Mouse (Mus musculus): Measurements from ENCODE around the gene Slc16a5. TPM values are rescaled to one million over a fixed set of nuclear protein-coding genes. Genes with fewer than 3 reads are reported as not detected.

Gene Slc16a5
- polyA plus RNA-seq, 1 experiment from 2014 or later: 0.09 TPM

DNA sequence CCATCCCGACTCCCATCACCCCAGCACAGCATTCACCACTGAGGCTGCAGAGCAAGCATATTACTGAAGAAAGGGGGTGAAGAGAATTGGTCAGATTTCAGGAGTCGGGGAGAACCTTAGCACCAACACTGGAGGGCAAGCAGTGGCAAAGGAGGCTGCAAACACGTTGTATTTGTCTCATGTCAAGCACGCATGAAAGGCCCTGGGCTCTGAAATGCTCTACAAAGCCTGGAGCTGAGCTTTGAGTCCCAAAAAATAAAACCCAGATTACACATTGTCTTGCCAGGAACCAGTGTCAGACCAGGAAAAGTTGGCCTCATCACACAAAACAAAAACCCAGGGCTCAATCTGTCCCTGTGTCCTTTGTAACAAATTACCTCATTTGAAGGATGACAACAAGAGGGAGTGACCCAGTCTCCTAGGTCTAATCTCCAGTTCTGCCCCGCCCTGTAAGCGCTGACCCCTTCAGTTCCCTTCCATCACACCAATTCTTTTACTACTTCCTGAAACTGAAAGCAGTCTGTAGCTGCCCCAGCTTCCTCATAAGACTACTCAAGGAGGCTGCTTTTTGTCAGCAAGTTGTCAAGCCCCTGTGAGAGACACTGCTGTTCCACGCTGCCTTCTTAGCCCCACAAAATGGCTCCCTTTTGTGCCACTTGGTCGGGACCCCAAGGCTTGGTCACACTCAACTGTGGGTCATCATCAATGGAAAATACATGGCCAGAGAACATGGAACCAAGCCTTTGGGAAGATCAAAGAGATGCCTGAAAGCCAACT lies 50.3 kb downstream of the Slc16a5 start:
- Histone ChIP-seq H3K4me3 (peak overlapping the region; percentile 86), H3K27ac (peak overlapping the region; percentile 92), H3K27me3 (replicated peaks) (no peaks in the 10 kb centered on the region), H3K9ac (peak overlapping the region; percentile 98), H3K4me2 (peak overlapping the region; percentile 69), H3K9me3 (no peaks in the 10 kb centered on the region), H3K4me1 (peaks cover 40% of the 10 kb centered on the region), H3K36me3 (replicated peaks) (no peaks in the 10 kb centered on the region)
- ATAC-seq (replicated peaks): no peak
- WGBS: 9% methylated on average over 8 of the region's 8 CpGs

DNA sequence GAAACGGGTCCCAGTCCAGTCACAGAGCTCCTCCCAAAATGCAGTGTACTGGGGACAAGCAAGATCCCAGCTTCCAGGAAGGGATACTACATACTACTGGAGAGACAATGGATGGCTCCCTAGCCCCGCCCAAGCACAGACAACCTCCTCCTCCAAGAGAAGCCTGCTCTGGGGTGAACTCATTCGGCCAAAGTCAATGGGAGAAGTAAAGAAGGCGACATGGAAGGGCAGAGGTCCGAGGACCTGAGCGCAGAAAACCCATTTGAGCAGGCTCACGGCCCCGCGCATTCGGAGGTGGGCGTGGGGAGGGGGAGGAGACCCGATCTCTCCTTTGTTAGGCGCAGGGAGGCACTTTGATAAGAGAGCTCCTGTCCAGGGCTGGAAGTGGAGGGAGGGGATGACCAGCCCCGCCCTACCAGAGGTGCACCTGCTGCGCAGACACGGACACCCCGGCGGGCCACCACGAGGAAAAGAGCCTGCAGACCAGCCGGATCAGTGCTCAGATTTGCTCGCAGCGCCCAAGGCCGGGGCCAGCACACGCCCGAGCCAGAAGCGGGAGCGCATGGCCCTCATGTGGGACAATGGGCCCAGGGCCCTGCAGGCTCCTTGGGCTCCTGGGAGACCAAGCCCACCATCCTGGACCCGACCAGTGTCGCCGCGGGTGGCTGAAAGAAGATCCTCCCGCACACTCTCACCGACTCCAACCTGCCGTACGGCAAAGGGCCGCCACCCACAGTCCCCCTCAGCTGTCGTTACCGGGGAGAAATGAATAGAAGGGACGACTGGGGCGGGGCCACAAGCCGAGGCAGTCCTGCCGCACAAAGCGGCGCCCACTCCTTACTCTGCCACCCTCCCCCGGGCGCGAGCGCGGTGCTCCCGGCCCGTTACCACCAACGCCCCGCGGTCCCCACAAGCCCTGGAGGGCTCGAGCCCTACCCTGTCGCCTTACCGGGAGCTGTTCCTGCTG lies 51.3 kb downstream of the Slc16a5 start:
- Histone ChIP-seq H3K9ac (peak overlapping the region; percentile 98), H3K9me3 (no peaks in the 10 kb centered on the region), H3K36me3 (replicated peaks) (no peaks in the 10 kb centered on the region), H3K27ac (peak overlapping the region; percentile 92), H3K4me1 (peaks cover 30% of the 10 kb centered on the region), H3K4me2 (peak overlapping the region; percentile 69), H3K27me3 (replicated peaks) (no peaks in the 10 kb centered on the region), H3K4me3 (peak overlapping the region; percentile 86)
- WGBS: under 1% methylated on average over 57 of the region's 57 CpGs
- ATAC-seq (replicated peaks): peak; percentile 69

DNA sequence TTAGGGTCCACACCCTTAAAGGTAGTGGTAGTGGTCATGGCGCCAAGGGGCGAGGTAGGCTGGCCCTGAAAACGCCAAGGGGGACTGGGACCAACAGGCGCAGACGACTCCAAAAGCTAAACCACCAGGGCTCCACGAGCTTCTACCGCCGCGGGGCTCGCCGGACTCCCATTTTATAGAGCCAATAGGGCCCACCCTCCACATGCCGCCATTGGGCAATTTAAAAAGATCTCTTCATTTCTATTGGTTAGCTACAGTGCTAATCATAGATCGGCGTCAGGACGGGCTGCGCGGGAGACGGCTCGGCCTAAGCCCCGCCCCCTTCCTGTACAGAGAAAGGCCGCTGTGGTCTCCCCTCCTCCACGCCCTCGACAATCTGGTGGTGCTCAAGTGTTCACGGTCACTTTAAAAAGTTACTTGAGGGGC lies 52.0 kb downstream of the Slc16a5 start, which contains the start of gene Jpt1:
Jpt1 (minus strand) TSS at position 150 of the 426 bp plus-strand sequence.
- Histone ChIP-seq H3K4me2 (peak within 1 kb of the TSS; percentile 69), H3K4me3 (peak within 1 kb of the TSS; percentile 86), H3K4me1 (peaks cover 25% of the 10 kb centered on the region), H3K9ac (peak within 1 kb of the TSS; percentile 98), H3K27me3 (replicated peaks) (no peaks in the 10 kb centered on the region), H3K36me3 (replicated peaks) (no peaks in the 10 kb centered on the region), H3K9me3 (no peaks in the 10 kb centered on the region), H3K27ac (peak within 1 kb of the TSS; percentile 92)
- peak; percentile 97 for ATAC-seq (replicated peaks)
- under 1% methylated on average over 24 of the region's 24 CpGs for WGBS

DNA sequence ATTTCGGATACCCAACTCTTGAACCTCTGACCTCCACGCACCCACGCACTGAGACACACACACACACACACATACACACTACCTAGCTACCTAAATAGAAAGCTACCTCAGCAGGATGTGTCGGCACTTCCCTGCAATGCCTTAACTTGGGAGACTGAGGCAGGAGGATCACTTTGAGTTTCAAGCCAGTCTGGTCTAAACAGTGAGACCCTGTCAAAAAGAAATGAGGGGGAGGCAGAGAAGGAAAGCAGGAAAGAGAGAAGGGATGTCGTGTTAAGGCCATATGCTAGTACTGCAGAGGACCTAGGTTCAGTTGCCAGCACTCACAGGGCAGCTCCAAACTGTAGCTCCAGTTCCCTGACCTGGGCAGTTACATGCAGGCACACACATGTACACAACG lies 52.7 kb downstream of the Slc16a5 start:
- H3K9ac ChIP-seq: no peak overlapping the region
- H3K4me2 ChIP-seq: no peak overlapping the region
- no peak overlapping the region for H3K27ac ChIP-seq
- H3K4me3 ChIP-seq: no peak overlapping the region
- H3K27me3 ChIP-seq (replicated peaks): no peaks in the 10 kb centered on the region
- ATAC-seq (replicated peaks): no peak
- H3K9me3 ChIP-seq: no peaks in the 10 kb centered on the region
- 79% methylated on average over 6 of the region's 6 CpGs for WGBS
- H3K36me3 ChIP-seq (replicated peaks): no peaks in the 10 kb centered on the region
- peaks cover 21% of the 10 kb centered on the region for H3K4me1 ChIP-seq

DNA sequence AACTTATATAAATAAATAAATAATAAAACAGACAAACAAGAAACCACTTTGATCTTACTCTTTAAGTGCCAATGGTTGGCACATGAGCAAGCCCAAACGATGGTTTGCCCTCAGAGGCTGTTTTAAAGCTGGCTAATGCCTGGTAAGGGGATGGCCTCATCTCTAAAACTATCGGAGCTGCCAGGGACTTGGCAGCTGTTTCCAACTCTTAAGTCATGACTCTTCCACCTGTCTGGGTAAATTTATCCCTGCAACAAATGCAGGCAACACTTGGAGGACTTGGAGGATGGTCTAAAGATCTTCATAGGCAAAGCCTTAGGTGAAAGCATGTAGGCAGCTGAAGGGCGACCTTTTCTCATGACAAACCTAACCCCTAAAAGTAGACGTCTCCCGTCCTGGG lies 54.7 kb downstream of the Slc16a5 start:
- WGBS: 85% methylated on average over 5 of the region's 5 CpGs
- ATAC-seq (replicated peaks): no peak
- H3K4me2 ChIP-seq: no peak overlapping the region

DNA sequence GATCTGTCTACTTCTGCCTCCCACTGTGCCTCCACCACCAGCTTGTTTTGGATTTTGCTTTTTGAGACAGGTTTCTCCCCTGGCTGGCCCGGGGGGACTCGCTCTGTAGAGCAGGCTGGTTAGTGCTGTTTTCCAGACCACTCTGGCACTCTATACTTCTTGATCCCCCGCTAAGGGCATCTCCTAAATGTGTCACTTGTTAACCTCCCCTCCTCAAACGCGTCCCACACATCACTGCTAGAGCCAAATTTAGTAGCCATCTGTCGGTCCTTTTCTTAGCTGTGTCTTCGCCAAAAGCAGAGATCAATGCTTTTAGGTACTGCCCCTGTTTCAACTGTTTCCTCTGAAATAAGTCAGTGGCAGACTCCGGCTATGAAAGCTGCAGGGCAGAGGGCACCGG lies 56.4 kb downstream of the Slc16a5 start:
- Histone ChIP-seq H3K4me3 (no peak overlapping the region), H3K27ac (no peak overlapping the region), H3K27me3 (replicated peaks) (no peaks in the 10 kb centered on the region), H3K9ac (no peak overlapping the region), H3K36me3 (replicated peaks) (peaks cover 10% of the 10 kb centered on the region; the same call in 1 of the 2 replicates), H3K9me3 (no peaks in the 10 kb centered on the region), H3K4me1 (no peaks in the 10 kb centered on the region), H3K4me2 (no peak overlapping the region)
- ATAC-seq (replicated peaks): no peak
- WGBS: 76% methylated on average over 9 of the region's 9 CpGs

More for the DNA sequence above, 54.7 kb downstream of the Slc16a5 start:
- Histone ChIP-seq H3K4me1 (peaks cover 1% of the 10 kb centered on the region), H3K4me3 (no peak overlapping the region), H3K27me3 (replicated peaks) (no peaks in the 10 kb centered on the region), H3K27ac (no peak overlapping the region), H3K36me3 (replicated peaks) (peaks cover 3% of the 10 kb centered on the region; the same call in 1 of the 2 replicates), H3K9ac (no peak overlapping the region), H3K9me3 (no peaks in the 10 kb centered on the region)

DNA sequence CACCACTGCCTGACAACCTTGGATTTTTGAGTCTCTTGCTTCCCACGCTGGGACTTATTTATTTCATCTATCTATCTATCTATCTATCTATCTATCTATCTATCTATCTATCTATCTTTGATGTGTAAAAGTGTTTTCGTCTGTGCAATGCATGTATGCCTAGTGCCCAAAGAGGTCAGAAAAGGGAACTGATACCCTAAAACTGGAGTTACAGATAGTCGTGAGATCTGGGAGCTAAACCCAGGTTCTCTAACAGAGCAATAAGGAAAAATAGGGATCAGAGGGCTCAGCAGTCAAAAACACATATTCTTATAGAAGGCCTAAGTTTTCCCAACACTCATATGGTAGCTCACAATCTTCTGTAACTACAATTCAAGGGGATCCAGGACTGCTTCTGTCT lies 57.3 kb downstream of the Slc16a5 start:
- H3K36me3 ChIP-seq (replicated peaks): peaks cover 10% of the 10 kb centered on the region; the same call in 1 of the 2 replicates
- H3K4me1 ChIP-seq: no peaks in the 10 kb centered on the region
- 92% methylated on average over 3 of the region's 3 CpGs for WGBS
- no peak overlapping the region for H3K4me2 ChIP-seq
- H3K27me3 ChIP-seq (replicated peaks): no peaks in the 10 kb centered on the region
- no peaks in the 10 kb centered on the region for H3K9me3 ChIP-seq
- no peak overlapping the region for H3K27ac ChIP-seq
- no peak overlapping the region for H3K9ac ChIP-seq
- no peak for ATAC-seq (replicated peaks)
- no peak overlapping the region for H3K4me3 ChIP-seq

DNA sequence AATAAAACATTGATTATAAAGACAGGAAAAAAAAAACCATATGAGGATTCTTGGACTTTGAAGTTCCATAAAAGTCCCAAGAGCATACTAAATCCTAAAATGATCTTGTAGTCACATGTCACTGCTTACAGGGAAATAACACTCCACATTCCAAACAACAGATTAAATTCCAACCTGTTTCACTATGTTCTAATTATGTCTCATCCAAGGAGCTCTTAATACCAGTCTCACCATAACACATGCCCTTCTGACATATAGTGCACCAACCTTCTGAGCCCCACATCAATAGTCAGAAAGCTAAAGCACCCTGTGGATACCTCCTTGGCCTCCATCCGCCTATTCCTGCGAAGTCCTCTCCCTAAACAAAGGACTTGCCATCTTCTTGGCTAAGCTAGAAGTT lies 57.9 kb downstream of the Slc16a5 start:
- 57% methylated on average over 2 of the region's 2 CpGs for WGBS
- Histone ChIP-seq H3K27ac (no peak overlapping the region), H3K36me3 (replicated peaks) (peaks cover 14% of the 10 kb centered on the region; the same call in 1 of the 2 replicates), H3K9ac (no peak overlapping the region), H3K27me3 (replicated peaks) (no peaks in the 10 kb centered on the region), H3K4me3 (no peak overlapping the region), H3K9me3 (no peaks in the 10 kb centered on the region), H3K4me1 (no peaks in the 10 kb centered on the region), H3K4me2 (no peak overlapping the region)
- ATAC-seq (replicated peaks): no peak

DNA sequence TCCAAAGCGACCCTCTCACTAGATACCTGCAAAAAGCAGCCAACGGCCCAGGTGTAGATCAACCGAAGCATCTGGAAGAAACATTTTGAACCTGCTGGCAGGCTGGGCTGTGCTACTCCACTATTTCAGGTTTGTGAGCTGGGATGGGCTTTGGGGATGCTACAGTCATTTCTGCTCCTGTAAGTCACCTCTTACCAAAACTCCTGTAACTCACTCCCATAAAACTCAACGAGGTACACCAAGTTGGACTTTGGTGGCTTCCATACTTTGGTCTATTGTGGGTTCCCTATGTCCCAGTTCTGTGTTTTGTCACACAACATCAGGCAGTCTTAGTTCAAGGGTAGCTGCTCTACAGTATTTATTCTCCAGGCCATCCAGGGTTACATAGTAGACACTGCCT lies 58.8 kb downstream of the Slc16a5 start:
- Histone ChIP-seq H3K4me3 (no peak overlapping the region), H3K4me2 (no peak overlapping the region), H3K4me1 (no peaks in the 10 kb centered on the region), H3K9ac (no peak overlapping the region), H3K27me3 (replicated peaks) (no peaks in the 10 kb centered on the region), H3K9me3 (no peaks in the 10 kb centered on the region), H3K36me3 (replicated peaks) (peaks cover 21% of the 10 kb centered on the region; the same call in 1 of the 2 replicates), H3K27ac (no peak overlapping the region)
- WGBS: 91% methylated on average over 4 of the region's 4 CpGs
- no peak for ATAC-seq (replicated peaks)

DNA sequence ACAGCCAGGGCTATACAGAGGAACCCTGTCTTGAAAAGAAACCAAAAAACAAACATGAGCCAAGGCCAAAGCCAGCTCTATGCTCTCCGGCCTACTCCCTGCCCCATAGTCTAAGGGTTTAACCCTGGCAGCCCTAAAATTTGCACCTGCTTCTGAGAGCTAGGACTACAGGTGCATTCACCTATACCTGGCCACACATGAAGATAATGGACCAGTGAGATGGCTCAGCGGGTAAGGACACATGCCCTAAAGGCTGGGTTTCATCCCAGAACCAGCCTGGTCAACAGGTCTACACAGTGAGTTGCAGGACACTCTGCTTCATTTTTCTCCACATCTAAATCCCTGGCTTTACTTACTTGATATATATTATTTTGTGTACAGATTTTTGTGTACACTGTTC lies 60.0 kb downstream of the Slc16a5 start:
- 92% methylated on average over 2 of the region's 2 CpGs for WGBS
- H3K36me3 ChIP-seq (replicated peaks): peaks cover 29% of the 10 kb centered on the region; the same call in 1 of the 2 replicates
- no peak overlapping the region for H3K27ac ChIP-seq
- no peak for ATAC-seq (replicated peaks)
- no peak overlapping the region for H3K4me3 ChIP-seq
- no peak overlapping the region for H3K4me2 ChIP-seq
- no peaks in the 10 kb centered on the region for H3K9me3 ChIP-seq
- H3K4me1 ChIP-seq: no peaks in the 10 kb centered on the region
- H3K27me3 ChIP-seq (replicated peaks): no peaks in the 10 kb centered on the region
- no peak overlapping the region for H3K9ac ChIP-seq

DNA sequence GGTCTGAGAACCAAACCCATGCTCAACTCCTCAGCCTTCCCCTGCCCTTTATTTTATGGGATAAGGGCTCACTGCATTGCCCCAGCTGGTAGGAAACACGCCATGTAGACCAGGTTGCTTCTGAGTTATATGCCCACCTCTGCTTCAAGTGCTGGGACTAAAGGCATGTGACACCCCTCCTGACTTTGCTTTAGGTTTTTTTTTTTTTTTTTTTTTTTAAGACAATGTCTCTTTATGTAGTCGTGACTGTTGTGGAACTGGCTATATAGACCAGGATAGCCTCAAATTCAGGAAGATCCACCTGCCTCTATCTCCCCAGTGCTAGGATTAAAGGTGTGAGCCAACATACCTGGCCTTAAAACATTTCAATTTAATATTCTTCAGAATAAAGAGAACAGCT lies 60.4 kb downstream of the Slc16a5 start:
- ATAC-seq (replicated peaks): no peak
- H3K4me1 ChIP-seq: no peaks in the 10 kb centered on the region
- no peaks in the 10 kb centered on the region for H3K27me3 ChIP-seq (replicated peaks)
- H3K27ac ChIP-seq: no peak overlapping the region
- 75% methylated on average over 2 of the region's 2 CpGs for WGBS
- H3K9me3 ChIP-seq: no peaks in the 10 kb centered on the region
- no peak overlapping the region for H3K9ac ChIP-seq
- no peak overlapping the region for H3K4me3 ChIP-seq
- H3K36me3 ChIP-seq (replicated peaks): peaks cover 29% of the 10 kb centered on the region; the same call in 1 of the 2 replicates
- H3K4me2 ChIP-seq: no peak overlapping the region

All from midbrain, embryonic 15.5 days (tissue).